Mouse (Mus musculus) thymus, adult 2 months (tissue): ENCODE results near the gene Zfp553.

ENCODE experiments used
- CTCF ChIP-seq: fragments of 200-500 bp; IDR thresholded peaks from 2 replicates; pipeline ENCODE4 v1.5.1; 2012; ENCODE audit warnings: mild to moderate bottlenecking, control low read depth, low read length, moderate library complexity, borderline replicate concordance; ENCODE audit not compliant: control insufficient read depth, poor library complexity, insufficient read depth; ENCODE audit errors: extremely low read depth
- POLR2A ChIP-seq: fragments of 200-500 bp; IDR thresholded peaks from 2 replicates; pipeline ENCODE4 v1.6.1; 2012; ENCODE audit warnings: mild to moderate bottlenecking, low read length, control low read depth, moderate library complexity; ENCODE audit not compliant: control insufficient read depth, poor library complexity, insufficient read depth; ENCODE audit errors: extremely low read depth

DNA sequence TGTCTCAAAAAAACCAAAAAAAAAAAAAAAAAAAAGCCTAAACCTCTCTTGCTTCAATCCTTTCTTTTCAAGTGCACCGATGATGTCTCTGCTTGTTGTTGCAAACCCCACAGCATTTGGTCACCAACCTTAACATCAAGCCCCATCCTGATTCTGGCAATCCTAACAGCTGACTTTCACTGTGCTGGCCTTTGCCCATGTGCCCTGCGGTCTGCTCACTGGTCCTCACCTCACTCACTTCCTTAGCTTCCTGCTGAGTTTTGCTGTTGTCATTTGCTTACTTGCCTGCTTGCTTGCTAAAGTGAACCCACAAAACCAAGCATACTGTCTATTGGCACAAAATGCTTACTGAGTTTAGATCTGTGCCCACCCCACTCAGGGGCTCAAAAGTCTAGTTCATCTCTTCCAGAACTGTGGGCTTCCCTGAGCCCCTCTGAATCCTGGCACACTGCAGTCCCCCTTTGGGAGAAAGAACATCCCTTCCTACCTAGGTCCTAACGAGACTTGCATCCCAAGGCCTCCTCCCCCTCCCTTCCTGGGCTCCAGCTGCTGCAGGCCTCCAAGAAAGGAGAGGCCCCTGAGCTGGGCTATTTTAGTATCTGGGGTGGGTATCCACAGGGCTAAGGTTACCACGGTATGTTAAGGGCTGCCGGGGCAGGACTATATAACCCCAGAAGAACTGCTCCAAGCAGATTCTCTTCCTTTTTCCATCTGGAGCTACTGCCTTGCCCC, 21.7 kb upstream of the Zfp553 start:
- no peak for TF ChIP-seq CTCF
- TF ChIP-seq POLR2A: no peak
